17 mouse cellular contexts compared by ENCODE assay signal in the genomic region with DNA sequence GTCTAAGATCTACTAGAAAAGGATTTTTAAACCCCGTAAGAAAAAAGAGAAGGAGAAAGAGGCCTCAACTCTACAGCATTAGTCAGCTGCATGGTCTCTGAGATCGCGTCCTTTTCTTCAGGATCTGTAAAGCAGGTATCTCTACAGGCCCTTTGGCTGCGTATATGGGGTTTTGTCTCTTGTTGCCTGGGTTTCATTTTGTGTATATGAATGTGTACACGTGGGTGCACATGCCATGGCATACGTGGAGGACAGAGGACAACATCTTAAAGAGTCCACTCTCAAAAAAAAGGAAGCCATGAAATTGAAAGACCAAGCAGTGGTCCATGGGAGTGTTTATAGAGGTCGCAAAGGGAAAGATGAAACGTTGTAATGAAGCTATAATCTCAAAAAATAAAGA. TPM values are rescaled to one million over a fixed set of nuclear protein-coding genes. Genes with fewer than 3 reads are reported as not detected.
DNase-seq lines count a peak whose midpoint lies in the region; ATAC-seq and TF ChIP-seq lines count a peak whose summit lies in the region.
"Had no signal": no experiment of that assay in that cellular context is flagged by ENCODE, and none has a peak within 500 bp of the region (broad histone marks: within the 10 kb centered on the region; RNA-seq: fewer than 3 reads in every experiment).

No protein-coding gene starts in this region.

- H3ac ChIP-seq in C2C12 (ENCODE audit: control insufficient read depth, insufficient read length, low read depth): no peak overlapping the region

- H3K79me2 ChIP-seq in C2C12 (ENCODE audit: control insufficient read depth, insufficient read depth): peaks cover 70% of the 10 kb centered on the region
- H3K79me2 ChIP-seq in MEL (ENCODE audit: control insufficient read depth, insufficient read depth, low read length, poor library complexity): peaks cover 46% of the 10 kb centered on the region

- ATAC-seq in heart, embryonic 16.5 days (replicated peaks; ENCODE audit: extremely low read depth, insufficient read depth, low FRiP score): no peak
- ATAC-seq in liver, postnatal 0 days: no peak
- ATAC-seq: intestine, postnatal 0 days had no signal

- TF ChIP-seq CTCF in C2C12 (IDR thresholded peaks at IDR 0.05; ENCODE audit: control insufficient read depth, insufficient read depth, insufficient read length) (no peak), MEL (IDR thresholded peaks at IDR 0.05 in 2 of 3, conservative IDR thresholded peaks at IDR 0.05 in 1 of 3; ENCODE audit: control insufficient read depth in 1 of 3, insufficient read depth in 1 of 3, low read depth in 2 of 3, low read length in 3 of 3, poor library complexity in 1 of 3, severe bottlenecking in 1 of 3) (no peak)
- TF ChIP-seq CTCF in liver, postnatal 0 days (IDR thresholded peaks at IDR 0.05; ENCODE audit: low read depth): no peak

- DNase-seq in heart, embryonic 10.5 days (ENCODE audit: low spot score): no peak
- DNase-seq in MEL (ENCODE audit: low read depth, low spot score): peak; percentile 60
- DNase-seq in liver, postnatal 0 days: no peak
- DNase-seq in lung, postnatal 36 days: no peak
- no peak for DNase-seq in left cerebral cortex, adult 11 months (ENCODE audit: low spot score)
- DNase-seq: cerebellum, adult 11 months; kidney, postnatal 25 days; lung, adult 18-20 months; lung, postnatal 4 days; midbrain, embryonic 14.5 days; right cerebral cortex, postnatal 14 days had no signal

- H3K4me1 ChIP-seq in heart, embryonic 16.5 days (ENCODE audit: control insufficient read depth, insufficient read depth, low read length): peaks cover 18% of the 10 kb centered on the region
- H3K4me1 ChIP-seq in heart, embryonic 10.5 days: peaks cover 14% of the 10 kb centered on the region; the same call in 1 of the 2 replicates
- H3K4me1 ChIP-seq in MEL (ENCODE audit: control insufficient read depth in 1 of 2, insufficient read depth in 2 of 2, low read length in 2 of 2): peaks cover 2 to 25% of the 10 kb centered on the region in 2 experiments; a peak in 3 of 4 replicates
- H3K4me1 ChIP-seq in liver, postnatal 0 days (ENCODE audit: insufficient read depth): peaks cover 26% of the 10 kb centered on the region

- no peak overlapping the region for H3K4me2 ChIP-seq in heart, embryonic 16.5 days (ENCODE audit: low read depth, low read length)
- H3K4me2 ChIP-seq in liver, postnatal 0 days (ENCODE audit: low read depth, low read length): peak overlapping the region; percentile 15; the same call in 1 of the 2 replicates
- H3K4me2 ChIP-seq: forebrain, embryonic 12.5 days; hindbrain, embryonic 15.5 days had no signal

- 0 out of 4 replicates have a peak, but pooled peaks of 1 of the 2 experiments have one; percentile 3 for TF ChIP-seq EP300 in MEL (IDR thresholded peaks at IDR 0.05; ENCODE audit: low read depth in 1 of 2, low read length in 2 of 2)
- TF ChIP-seq EP300 in liver, postnatal 0 days (IDR thresholded peaks at IDR 0.05; ENCODE audit: low read depth): no peak

- no peak overlapping the region for H3K4me3 ChIP-seq in heart, embryonic 16.5 days (ENCODE audit: low read length)
- H3K4me3 ChIP-seq in heart, embryonic 10.5 days: no peak overlapping the region
- peak overlapping the region; percentile 85 for H3K4me3 ChIP-seq in C2C12 (ENCODE audit: insufficient read depth, poor library complexity, severe bottlenecking)
- H3K4me3 ChIP-seq in MEL (ENCODE audit: control insufficient read depth in 1 of 2, insufficient read depth in 1 of 2, low read depth in 2 of 2, low read length in 2 of 2): peak overlapping the region; percentile 10 to 20; a peak in 3 of 4 replicates
- no peak overlapping the region for H3K4me3 ChIP-seq in liver, postnatal 0 days (ENCODE audit: low read depth, low read length)
- H3K4me3 ChIP-seq: forebrain, embryonic 12.5 days; hindbrain, embryonic 15.5 days had no signal

- 74% methylated on average over 8 of the region's 8 CpGs for WGBS in heart, embryonic 16.5 days
- WGBS in heart, embryonic 10.5 days: 80% methylated on average over 8 of the region's 8 CpGs
- 63% methylated on average over 8 of the region's 8 CpGs for WGBS in liver, postnatal 0 days (ENCODE audit: insufficient replicate concordance)

- H3K27me3 ChIP-seq in heart, embryonic 16.5 days (ENCODE audit: control insufficient read depth, insufficient read depth, low read length): no peaks in the 10 kb centered on the region; the same call in none of the 2 replicates
- peaks cover 14% of the 10 kb centered on the region for H3K27me3 ChIP-seq in heart, embryonic 10.5 days (ENCODE audit: insufficient read depth, poor library complexity, severe bottlenecking)
- no peaks in the 10 kb centered on the region for H3K27me3 ChIP-seq in C2C12 (ENCODE audit: control insufficient read depth, insufficient read depth, insufficient read length)
- H3K27me3 ChIP-seq in MEL (ENCODE audit: control insufficient read depth in 1 of 2, insufficient read depth in 2 of 2, low read length in 2 of 2): no peaks in the 10 kb centered on the region
- no peaks in the 10 kb centered on the region for H3K27me3 ChIP-seq in liver, postnatal 0 days (ENCODE audit: insufficient read depth, low read length)

- no peak for TF ChIP-seq POLR2A in MEL (IDR thresholded peaks at IDR 0.05; ENCODE audit: control insufficient read depth in 1 of 2, insufficient read depth in 1 of 2, low read depth in 1 of 2, low read length in 2 of 2, poor library complexity in 1 of 2)

- no peak overlapping the region for H3K9ac ChIP-seq in heart, embryonic 16.5 days (ENCODE audit: low read length)
- H3K9ac ChIP-seq in MEL (ENCODE audit: control insufficient read depth, low read depth, low read length, poor library complexity, severe bottlenecking): peak overlapping the region; percentile 93
- H3K9ac ChIP-seq in liver, postnatal 0 days (replicated peaks): 0 out of 2 replicates have a peak overlapping the region, but pooled peaks have one; percentile 16
- H3K9ac ChIP-seq: forebrain, embryonic 12.5 days; hindbrain, embryonic 15.5 days had no signal

- peak overlapping the region; percentile 27; the same call in 1 of the 2 replicates for H3K27ac ChIP-seq in heart, embryonic 16.5 days (ENCODE audit: low read length)
- no peak overlapping the region for H3K27ac ChIP-seq in heart, embryonic 10.5 days
- peak overlapping the region; percentile 35; the same call in 1 of the 2 replicates for H3K27ac ChIP-seq in MEL (ENCODE audit: control insufficient read depth, low read depth, low read length)
- peak overlapping the region; percentile 2; the same call in 1 of the 2 replicates for H3K27ac ChIP-seq in liver, postnatal 0 days (ENCODE audit: low read depth)
- H3K27ac ChIP-seq: forebrain, embryonic 12.5 days; hindbrain, embryonic 15.5 days had no signal

- H3K9me3 ChIP-seq in heart, embryonic 16.5 days (replicated peaks; ENCODE audit: control insufficient read depth, low read length): no peaks in the 10 kb centered on the region
- no peaks in the 10 kb centered on the region for H3K9me3 ChIP-seq in heart, embryonic 10.5 days
- H3K9me3 ChIP-seq in MEL (replicated peaks; ENCODE audit: insufficient read depth, low read length): no peaks in the 10 kb centered on the region
- H3K9me3 ChIP-seq in liver, postnatal 0 days (ENCODE audit: low read length): no peaks in the 10 kb centered on the region
- H3K9me3 ChIP-seq: forebrain, embryonic 12.5 days; hindbrain, embryonic 15.5 days had no signal

- H3K36me3 ChIP-seq in heart, embryonic 16.5 days (ENCODE audit: control insufficient read depth, insufficient read depth): no peaks in the 10 kb centered on the region
- peaks cover 18% of the 10 kb centered on the region; the same call in 1 of the 2 replicates for H3K36me3 ChIP-seq in heart, embryonic 10.5 days
- peaks cover 33% of the 10 kb centered on the region for H3K36me3 ChIP-seq in C2C12 (ENCODE audit: control insufficient read depth, insufficient read depth)
- H3K36me3 ChIP-seq in MEL (ENCODE audit: control insufficient read depth in 1 of 2, insufficient read depth in 2 of 2, low read length in 2 of 2): peaks cover 2 to 24% of the 10 kb centered on the region in 2 experiments
- 0 out of 2 replicates have a peak, but pooled peaks cover 3% of the 10 kb centered on the region for H3K36me3 ChIP-seq in liver, postnatal 0 days (replicated peaks; ENCODE audit: insufficient read depth, low read length)
- H3K36me3 ChIP-seq: hindbrain, embryonic 15.5 days had no signal

- H3K79me3 ChIP-seq in C2C12 (ENCODE audit: low read depth): peaks cover 44% of the 10 kb centered on the region

- TF ChIP-seq RAD21 in MEL (IDR thresholded peaks at IDR 0.05; ENCODE audit: low read depth, low read length): no peak

RNA-seq across cellular contexts. Expression of a gene that starts 1.9 kb away (rescaled TPM):
- 40.3 and 49.2 TPM in 2 replicates for polyA plus RNA-seq in heart, embryonic 16.5 days (2015; fragmentation: Nextera tagmentation; extraction: Ambion mirVana)
- 53.0 and 63.6 TPM in 2 replicates for polyA plus RNA-seq in heart, embryonic 10.5 days (2016; fragmentation: Nextera tagmentation; extraction: Ambion mirVana)
- polyA plus RNA-seq in C2C12 (2012; fragmentation: generic; extraction: Trizol): 29.7 TPM
- 65.3 and 68.3 TPM in 2 replicates for total RNA-seq in MEL (2012; rRNA removed)
- polyA plus RNA-seq in MEL (2012; ENCODE audit: insufficient read depth in 1 of 2, insufficient read length in 2 of 2, low read depth in 1 of 2, low replicate concordance in 2 of 2, missing spikeins in 1 of 2): 10 to 100 TPM in 1 of 2 experiments, not detected in 1; 86.9 TPM
- 20.1 and 21.6 TPM in 2 replicates for polyA plus RNA-seq in liver, postnatal 0 days (2015; fragmentation: Nextera tagmentation; extraction: Ambion mirVana)

RNA-seq across cellular contexts. Expression of a gene that starts 9.0 kb away (rescaled TPM):
- 3.8 and 5.0 TPM in 2 replicates for polyA plus RNA-seq in heart, embryonic 16.5 days (2015; fragmentation: Nextera tagmentation; extraction: Ambion mirVana)
- 3.9 and 5.4 TPM in 2 replicates for polyA plus RNA-seq in heart, embryonic 10.5 days (2016; fragmentation: Nextera tagmentation; extraction: Ambion mirVana)
- 206 TPM for polyA plus RNA-seq in C2C12 (2012; fragmentation: generic; extraction: Trizol)
- 5.6 TPM in 2 replicates for total RNA-seq in MEL (2012; rRNA removed)
- polyA plus RNA-seq in MEL (2012; ENCODE audit: insufficient read depth in 1 of 2, insufficient read length in 2 of 2, low read depth in 1 of 2, low replicate concordance in 2 of 2, missing spikeins in 1 of 2): 10 to 100 TPM in 1 of 2 experiments, not detected in 1; 13.8 TPM
- 2.5 and 2.7 TPM in 2 replicates for polyA plus RNA-seq in liver, postnatal 0 days (2015; fragmentation: Nextera tagmentation; extraction: Ambion mirVana)

RNA-seq across cellular contexts. Expression of a gene that starts 23.1 kb away (rescaled TPM):
- 77.7 and 95.1 TPM in 2 replicates for polyA plus RNA-seq in heart, embryonic 16.5 days (2015; fragmentation: Nextera tagmentation; extraction: Ambion mirVana)
- 137 and 180 TPM in 2 replicates for polyA plus RNA-seq in heart, embryonic 10.5 days (2016; fragmentation: Nextera tagmentation; extraction: Ambion mirVana)
- 71.6 TPM for polyA plus RNA-seq in C2C12 (2012; fragmentation: generic; extraction: Trizol)
- 136 and 144 TPM in 2 replicates for total RNA-seq in MEL (2012; rRNA removed)
- 100 to 1,000 TPM; 127 to 295 TPM for polyA plus RNA-seq in MEL (2012; ENCODE audit: insufficient read depth in 1 of 2, insufficient read length in 2 of 2, low read depth in 1 of 2, low replicate concordance in 2 of 2, missing spikeins in 1 of 2)
- polyA plus RNA-seq in liver, postnatal 0 days (2015; fragmentation: Nextera tagmentation; extraction: Ambion mirVana): 37.1 and 37.2 TPM in 2 replicates

RNA-seq across cellular contexts. Expression of a gene that starts 34.8 kb away (rescaled TPM):
- 0.15 and 0.17 TPM in 2 replicates for polyA plus RNA-seq in heart, embryonic 16.5 days (2015; fragmentation: Nextera tagmentation; extraction: Ambion mirVana)
- 0.10 and 0.35 TPM in 2 replicates for polyA plus RNA-seq in heart, embryonic 10.5 days (2016; fragmentation: Nextera tagmentation; extraction: Ambion mirVana)
- polyA plus RNA-seq in C2C12 (2012; fragmentation: generic; extraction: Trizol) (0.01 TPM), MEL (2012; ENCODE audit: insufficient read depth in 1 of 2, insufficient read length in 2 of 2, low read depth in 1 of 2, low replicate concordance in 2 of 2, missing spikeins in 1 of 2) (not detected)
- total RNA-seq in MEL (2012; rRNA removed): not detected in 2 replicates
- not detected in 2 replicates for polyA plus RNA-seq in liver, postnatal 0 days (2015; fragmentation: Nextera tagmentation; extraction: Ambion mirVana)
- total RNA-seq: common myeloid progenitor, adult 5-6 weeks had no signal
- polyA plus RNA-seq: intestine, postnatal 0 days had no signal

RNA-seq across cellular contexts. Expression of a gene that starts 50.2 kb away (rescaled TPM):
- polyA plus RNA-seq in heart, embryonic 16.5 days (2015; fragmentation: Nextera tagmentation; extraction: Ambion mirVana): 16.3 and 16.8 TPM in 2 replicates
- 19.9 and 25.5 TPM in 2 replicates for polyA plus RNA-seq in heart, embryonic 10.5 days (2016; fragmentation: Nextera tagmentation; extraction: Ambion mirVana)
- polyA plus RNA-seq in C2C12 (2012; fragmentation: generic; extraction: Trizol): 13.8 TPM
- total RNA-seq in MEL (2012; rRNA removed): 27.7 and 28.6 TPM in 2 replicates
- 10 to 100 TPM in 1 of 2 experiments, not detected in 1; 52.5 TPM for polyA plus RNA-seq in MEL (2012; ENCODE audit: insufficient read depth in 1 of 2, insufficient read length in 2 of 2, low read depth in 1 of 2, low replicate concordance in 2 of 2, missing spikeins in 1 of 2)
- polyA plus RNA-seq in liver, postnatal 0 days (2015; fragmentation: Nextera tagmentation; extraction: Ambion mirVana): 15.5 and 19.5 TPM in 2 replicates

Comparison
In these comparisons a context has a peak if more than half of its experiments do, and no peak if none do; other contexts are left out.
1. H3K4me3 ChIP-seq: peak in C2C12 (single experiment) and MEL (2 of 2); none in heart, embryonic 16.5 days (single experiment), heart, embryonic 10.5 days (single experiment) and liver, postnatal 0 days (single experiment).
2. RNA of a gene that starts 9.0 kb away (polyA plus RNA-seq): 206 TPM in C2C12 (single experiment); 13.8 TPM in MEL, 3.9 to 5.4 TPM in heart, embryonic 10.5 days, 3.8 to 5.0 TPM in heart, embryonic 16.5 days and 2.5 to 2.7 TPM in liver, postnatal 0 days; every median in the first group is over 10 times any median in the second.